Mouse (Mus musculus): Measurements from ENCODE around the gene Dnajc28.
"Not testable (repeated sequence)": the region's sequence is repeated elsewhere in the genome, so short reads cannot be mapped to it uniquely, and the experiment has no call there.

Dnajc28 gene

GRCm38 (mm10) chr16:91618511-91619501, at the start of gene Dnajc28:
Gene Dnajc28, minus strand, starts transcription at chr16:91619026.
- DNase-seq (ENCODE audit: low spot score) = peak; percentile 69

DNA sequence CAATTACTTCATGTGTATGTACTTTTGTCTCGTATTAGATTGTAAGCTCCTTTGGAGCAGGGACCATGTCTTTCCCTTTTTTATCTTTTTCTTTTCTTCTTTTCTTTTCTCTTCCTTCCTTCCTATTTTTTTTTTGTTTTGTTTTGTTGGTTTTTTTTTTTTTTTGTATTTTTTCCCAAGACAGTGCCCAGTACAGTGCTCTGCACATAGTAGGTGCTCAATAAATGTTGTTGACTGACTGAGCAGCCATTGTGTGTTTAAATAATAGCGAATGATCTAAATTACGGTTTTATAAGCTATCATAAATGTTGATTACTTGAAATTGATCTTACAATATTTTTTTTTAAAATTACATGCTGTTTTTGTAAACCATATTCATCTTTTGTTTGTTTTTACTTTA, 45.0 kb upstream of the Dnajc28 start:
- no peak for DNase-seq (ENCODE audit: low spot score)

GRCm38 (mm10) chr16:91662336-91662735, 43.5 kb upstream of the Dnajc28 start:
- DNase-seq (ENCODE audit: low spot score) = no peak

DNA sequence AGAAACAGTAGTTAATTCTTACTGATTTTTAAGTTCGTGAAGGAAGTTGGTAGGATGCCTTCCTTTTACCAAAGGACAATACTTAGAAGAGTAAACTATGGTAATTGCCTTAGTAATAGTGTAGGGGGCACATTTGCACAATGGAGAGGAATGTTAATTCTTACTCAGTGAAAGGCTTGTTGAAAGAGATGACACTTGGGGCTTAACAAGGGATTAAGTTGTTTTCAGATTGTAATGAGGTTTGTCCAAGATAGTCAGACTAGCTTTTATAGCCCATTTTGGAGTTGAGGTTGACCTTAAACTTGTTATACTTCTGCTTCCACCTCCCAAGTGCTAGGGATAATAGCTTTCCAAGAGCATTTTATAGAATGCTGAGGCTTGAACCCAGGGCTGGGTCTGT, 42.6 kb upstream of the Dnajc28 start:
- no peak for DNase-seq (ENCODE audit: low spot score)

GRCm38 (mm10) chr16:91659798-91660197, 41.0 kb upstream of the Dnajc28 start:
- DNase-seq (ENCODE audit: low spot score) = no peak

GRCm38 (mm10) chr16:91658471-91658870, 39.6 kb upstream of the Dnajc28 start:
- no peak for DNase-seq (ENCODE audit: low spot score)

DNA sequence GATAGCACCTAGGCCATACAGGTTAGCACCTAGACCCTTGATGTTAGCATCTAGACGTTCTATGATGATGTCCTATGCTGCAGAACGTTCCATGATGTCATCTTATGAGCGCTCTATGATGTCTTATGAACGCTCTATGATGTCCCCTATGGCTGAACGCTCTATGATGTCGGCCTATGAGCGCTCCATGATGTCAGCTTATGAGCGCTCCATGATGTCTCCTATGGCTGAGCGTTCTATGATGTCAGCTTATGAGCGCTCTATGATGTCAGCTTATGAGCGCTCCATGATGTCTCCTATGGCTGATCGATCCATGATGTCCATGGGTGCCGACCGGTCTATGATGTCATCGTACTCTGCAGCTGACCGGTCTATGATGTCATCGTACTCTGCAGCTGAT, 38.5 kb upstream of the Dnajc28 start:
- no peak for DNase-seq (ENCODE audit: low spot score)

- no peak for DNase-seq (ENCODE audit: low spot score)
Measured at GRCm38 (mm10) chr16:91655285-91655684, 36.5 kb upstream of the Dnajc28 start.

DNA sequence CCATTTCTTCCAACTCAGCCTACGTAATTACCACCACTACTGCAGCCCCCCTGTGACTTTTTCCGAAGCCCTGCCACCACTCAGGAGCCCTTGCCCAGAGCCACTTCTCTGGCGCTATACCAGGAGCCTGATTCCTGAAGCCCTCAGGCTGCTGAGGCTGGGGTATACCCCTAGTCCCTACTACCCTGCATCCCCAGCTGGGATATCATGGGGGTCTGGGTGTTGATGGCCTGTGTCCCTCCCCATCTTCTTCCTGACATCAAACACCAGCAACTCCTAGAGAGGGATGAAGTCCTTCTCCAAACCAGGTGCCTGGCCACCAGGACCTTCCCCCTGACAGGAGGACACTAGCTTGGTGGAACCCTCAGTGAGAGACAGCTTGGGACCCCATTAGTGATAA, 33.4 kb upstream of the Dnajc28 start:
- DNase-seq (ENCODE audit: low spot score) = no peak

DNA sequence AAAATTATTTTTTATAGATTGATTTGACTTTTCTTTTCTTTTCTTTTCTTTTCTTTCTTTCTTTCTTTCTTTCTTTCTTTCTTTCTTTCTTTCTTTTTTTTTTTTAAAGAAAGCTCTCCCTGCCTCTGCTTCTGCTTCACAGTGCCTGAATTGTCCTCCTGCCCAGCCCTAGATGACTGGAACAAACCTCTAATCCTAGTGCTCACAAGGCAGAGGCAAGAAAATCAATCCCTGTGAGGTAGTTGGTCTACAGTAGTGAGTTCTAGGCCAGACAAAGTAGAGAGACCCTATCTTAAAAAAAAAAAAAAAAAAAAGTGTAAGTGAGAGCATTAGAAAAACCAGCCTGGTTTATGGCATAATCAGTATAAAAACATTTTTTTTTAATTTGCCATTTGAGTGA, 31.0 kb upstream of the Dnajc28 start:
- DNase-seq (ENCODE audit: low spot score) = no peak

- no peak for DNase-seq (ENCODE audit: low spot score)
Measured at GRCm38 (mm10) chr16:91649246-91649645, 30.4 kb upstream of the Dnajc28 start.

- peak; percentile 77 for DNase-seq (ENCODE audit: low spot score)
Measured at GRCm38 (mm10) chr16:91648220-91648550, 29.4 kb upstream of the Dnajc28 start.

DNA sequence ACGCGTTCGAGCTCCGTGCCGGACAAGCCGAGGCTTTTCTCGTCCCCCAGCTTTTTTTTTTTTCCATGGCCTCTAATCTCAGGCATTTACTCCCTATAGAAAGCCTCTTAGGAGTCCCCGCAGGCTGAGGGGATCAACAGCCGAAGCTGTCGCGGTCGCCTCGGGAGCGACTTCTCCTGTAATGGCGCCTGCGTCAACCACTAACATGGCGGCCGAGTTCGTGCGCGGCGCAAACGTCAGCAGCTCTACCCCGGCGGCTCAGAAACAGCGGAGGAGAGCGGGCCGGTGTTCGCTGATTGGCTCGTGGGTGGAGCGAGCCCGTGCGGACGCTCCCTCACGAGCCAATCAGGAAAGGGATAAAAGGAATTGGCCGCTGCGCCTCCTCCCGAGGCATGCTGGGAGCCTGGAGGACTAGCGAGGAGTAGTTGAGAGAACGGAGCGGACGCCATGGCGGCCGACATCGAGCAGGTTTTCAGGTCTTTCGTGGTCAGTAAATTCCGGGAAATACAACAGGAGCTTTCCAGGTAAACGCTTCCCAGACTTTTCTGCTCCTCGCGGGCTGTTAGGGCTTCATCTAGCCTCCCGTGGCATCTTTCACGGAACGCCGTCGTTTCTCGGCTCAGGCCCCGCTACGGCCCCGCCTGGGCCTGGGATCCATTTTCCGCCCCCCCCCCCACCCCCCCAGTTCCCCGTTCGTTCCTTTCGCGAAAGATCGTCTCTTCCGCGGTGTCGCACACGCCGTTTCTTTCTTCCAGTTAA, 28.8 kb upstream of the Dnajc28 start, which contains the start of gene Son:
Gene Son, plus strand, starts transcription at position 46 of the 759 bp plus-strand sequence.
- DNase-seq (ENCODE audit: low spot score) = peak; percentile 81

- DNase-seq (ENCODE audit: low spot score) = peak; percentile 90
Measured at GRCm38 (mm10) chr16:91646681-91647419, 28.0 kb upstream of the Dnajc28 start, which contains the start of gene Gart. Gene Gart, minus strand, starts transcription at chr16:91646952.

- DNase-seq (ENCODE audit: low spot score) = no peak
Measured at GRCm38 (mm10) chr16:91645995-91646602, 27.3 kb upstream of the Dnajc28 start.

- not testable (repeated sequence) for DNase-seq (ENCODE audit: low spot score)
Measured at GRCm38 (mm10) chr16:91645420-91645819, 26.6 kb upstream of the Dnajc28 start.

DNA sequence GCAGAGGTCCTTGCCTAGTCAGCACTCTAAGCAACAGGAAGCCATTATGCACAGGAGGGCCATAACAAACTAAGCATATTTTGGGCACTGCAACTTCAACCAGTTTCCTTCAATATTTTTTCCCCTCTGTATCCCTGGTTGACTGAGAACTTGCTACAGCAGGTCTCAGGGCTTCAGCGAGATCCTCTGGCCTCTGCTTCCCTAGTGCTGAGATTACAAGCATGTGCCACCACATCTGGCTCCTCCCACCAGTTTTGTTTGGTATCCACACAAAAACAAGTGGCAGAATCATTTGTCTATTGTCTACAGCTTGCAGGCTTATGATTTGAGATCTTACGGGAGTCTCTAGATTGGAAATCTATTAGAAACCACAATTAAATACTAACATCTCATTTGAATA, 26.1 kb upstream of the Dnajc28 start:
- DNase-seq (ENCODE audit: low spot score) = no peak

DNA sequence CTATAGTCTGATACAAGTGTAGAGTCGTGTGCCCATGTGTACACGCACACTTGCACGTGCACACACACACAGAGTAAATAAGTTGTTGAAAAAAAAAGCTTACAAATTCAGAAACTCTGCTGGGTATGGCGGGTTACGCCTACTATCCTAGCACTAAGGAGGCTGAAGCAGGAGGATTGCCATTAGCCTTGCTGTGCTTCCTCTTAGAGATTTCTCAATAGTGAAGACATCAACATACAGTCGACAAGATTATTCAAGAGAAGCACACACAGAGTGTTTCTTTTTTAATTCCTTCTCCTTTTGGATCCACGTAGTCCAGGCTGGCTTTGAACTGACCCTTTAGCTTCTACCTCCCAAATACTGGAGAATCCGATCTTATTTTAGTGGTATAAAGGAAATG, 21.3 kb upstream of the Dnajc28 start:
- DNase-seq (ENCODE audit: low spot score) = no peak

DNA sequence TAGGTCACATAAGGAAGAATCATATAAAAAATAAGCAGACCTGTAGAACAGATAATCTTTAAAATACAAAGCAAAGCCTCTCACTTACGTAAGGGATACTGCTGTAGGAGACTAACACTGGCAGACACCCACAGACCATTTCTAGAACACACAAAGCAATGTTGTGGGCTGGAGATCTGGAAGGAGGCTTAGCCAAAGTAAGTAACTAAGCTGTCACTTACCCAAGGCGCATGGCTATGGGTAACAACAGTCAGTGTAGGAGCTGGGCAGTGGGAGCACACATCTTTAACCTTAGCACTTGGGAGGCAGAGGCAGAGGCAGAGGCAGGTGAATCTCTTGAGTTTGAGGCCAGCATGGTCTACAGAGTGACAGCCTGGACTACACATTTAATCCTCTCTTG, 20.8 kb upstream of the Dnajc28 start:
- no peak for DNase-seq (ENCODE audit: low spot score)

DNA sequence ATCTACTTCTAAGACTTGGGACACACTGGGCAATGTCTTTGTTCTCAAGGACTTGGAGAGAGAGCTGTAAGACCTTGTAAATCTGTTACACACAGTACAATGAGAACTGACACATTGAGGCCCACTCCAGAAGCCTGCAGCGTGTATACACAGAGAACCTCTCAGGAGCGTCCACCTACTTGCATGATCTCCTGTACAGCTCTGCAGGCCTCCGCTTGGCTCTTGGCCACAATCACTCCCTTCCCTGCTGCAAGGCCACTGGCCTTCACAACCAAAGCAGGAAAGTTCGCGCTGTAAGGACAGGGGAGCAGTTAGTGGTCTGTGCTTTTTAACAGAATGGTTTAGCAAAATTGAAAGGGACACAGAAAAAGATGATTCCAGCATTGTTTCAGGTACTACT, 20.3 kb upstream of the Dnajc28 start:
- no peak for DNase-seq (ENCODE audit: low spot score)

DNA sequence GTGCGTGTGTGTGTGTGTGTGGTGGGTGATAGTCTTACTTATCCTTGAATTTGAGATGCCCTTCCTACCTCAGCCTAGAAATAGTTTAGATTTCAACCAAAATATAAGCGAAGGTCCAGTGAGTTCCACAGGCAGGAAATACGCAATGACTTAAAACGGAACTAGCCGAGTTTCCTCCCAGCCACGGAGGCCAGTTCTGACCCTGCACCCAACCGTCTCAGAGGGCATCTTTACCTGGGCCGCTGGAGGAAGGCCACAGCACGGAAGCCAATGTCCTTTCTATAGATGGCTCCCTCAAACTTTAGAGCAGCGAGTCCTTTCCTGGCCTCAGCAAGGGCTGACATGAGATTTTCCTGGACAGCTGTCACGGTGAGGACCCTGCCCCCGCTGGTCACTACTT, 14.8 kb upstream of the Dnajc28 start:
- no peak for DNase-seq (ENCODE audit: low spot score)

DNA sequence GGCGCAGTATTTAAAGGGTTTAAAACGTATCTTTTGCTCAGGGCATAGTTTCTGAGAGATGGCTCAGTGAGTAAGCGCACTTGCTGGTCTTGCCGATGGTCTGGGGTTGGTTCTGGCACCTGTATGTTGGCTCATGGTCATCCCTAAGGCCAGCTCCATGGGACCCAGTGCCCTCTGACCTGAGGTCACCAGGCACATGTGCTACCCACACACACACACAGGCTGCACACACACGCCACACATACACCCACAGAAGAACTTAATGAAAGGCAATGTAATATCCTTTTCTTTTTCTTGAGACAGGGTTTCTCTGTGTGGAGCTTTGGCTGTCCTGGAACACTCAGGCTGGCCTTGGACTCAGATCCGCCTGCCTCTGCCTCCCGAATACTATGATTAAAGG, 14.1 kb upstream of the Dnajc28 start:
- no peak for DNase-seq (ENCODE audit: low spot score)

Measured in urinary bladder, postnatal 25 days (tissue).